Mouse (Mus musculus) megakaryocyte, embryonic 14.5 days (primary cell): ENCODE data around the gene Angptl2.

Experiments
- FLI1 ChIP-seq: IDR thresholded peaks from 2 replicates; pipeline ENCODE4 v1.6.1; 2012; ENCODE audit warnings: low read length, inconsistent platforms, mixed read lengths
- GATA1 ChIP-seq: IDR thresholded peaks from 3 replicates; pipeline ENCODE4 v1.6.1; 2012; ENCODE audit warnings: mixed read lengths, low read length, inconsistent platforms, borderline replicate concordance

DNA sequence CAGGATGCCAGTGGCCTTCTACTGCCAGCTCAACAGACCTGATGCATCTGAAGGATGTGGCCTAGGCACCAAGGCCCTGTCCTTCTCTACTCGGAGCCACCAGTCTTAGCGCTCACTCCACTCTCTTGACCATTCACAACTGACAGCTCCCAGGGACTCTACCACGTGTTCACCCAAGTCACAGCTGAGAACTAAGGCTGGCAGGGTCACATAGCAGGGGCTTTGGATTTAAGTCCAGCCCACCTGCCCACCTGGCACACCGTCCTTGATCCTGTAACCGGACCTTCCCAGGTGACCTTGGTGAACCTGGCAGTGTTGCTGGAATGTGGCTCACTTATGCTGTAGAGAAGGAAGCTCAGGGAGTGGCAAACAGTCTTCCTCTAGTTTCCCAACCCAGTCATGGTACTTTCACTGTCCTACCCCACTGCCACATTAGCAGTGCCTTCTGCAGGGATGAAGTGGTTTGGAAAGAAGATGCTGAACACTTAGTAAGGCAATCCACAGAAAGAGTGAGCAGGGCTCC is 631 bp upstream of the Angptl2 start:
- TF ChIP-seq GATA1 (no peak), FLI1 (no peak)
